Mouse (Mus musculus) CH12.LX (cell line): ENCODE measurements around the gene Nap1l4.

Experiments
- CTCF ChIP-seq, 2 experiments: IDR thresholded peaks in 1 of 2; conservative IDR thresholded peaks in 1 of 2; 2 replicates each; pipeline ENCODE4 v1.5.1; 2011 to 2012; ENCODE audit warnings: low read depth in 2 of 2, low read length in 2 of 2, improper control_type of control experiment in 1 of 2, inconsistent platforms in 1 of 2, mild to moderate bottlenecking in 1 of 2, moderate library complexity in 1 of 2
- EP300 ChIP-seq: IDR thresholded peaks from 2 replicates; pipeline ENCODE4 v1.6.1; 2011; ENCODE audit warnings: low read length, improper control_type of control experiment
- HCFC1 ChIP-seq: IDR thresholded peaks from 2 replicates; pipeline ENCODE4 v1.6.1; 2012; ENCODE audit warnings: low read depth, mild to moderate bottlenecking, inconsistent platforms, low read length, improper control_type of control experiment
- MAZ ChIP-seq: IDR thresholded peaks from 2 replicates; pipeline ENCODE4 v1.6.1; 2012; ENCODE audit warnings: low read depth, mild to moderate bottlenecking, inconsistent platforms, low read length, improper control_type of control experiment, moderate library complexity
- POLR2A ChIP-seq: IDR thresholded peaks from 2 replicates; pipeline ENCODE4 v1.6.1; 2011; ENCODE audit warnings: low read depth, mild to moderate bottlenecking, improper control_type of control experiment, low read length
- POLR2AphosphoS2 ChIP-seq: IDR thresholded peaks from 2 replicates; pipeline ENCODE4 v1.6.1; 2011; ENCODE audit warnings: low read depth, low read length, improper control_type of control experiment
- RAD21 ChIP-seq: IDR thresholded peaks from 2 replicates; pipeline ENCODE4 v1.6.1; 2011; ENCODE audit warnings: low read depth, mild to moderate bottlenecking, low read length, improper control_type of control experiment, moderate library complexity
- UBTF ChIP-seq: IDR thresholded peaks from 2 replicates; pipeline ENCODE4 v1.6.1; 2012; ENCODE audit warnings: low read depth, mild to moderate bottlenecking, inconsistent platforms, low read length, improper control_type of control experiment, moderate library complexity

DNA sequence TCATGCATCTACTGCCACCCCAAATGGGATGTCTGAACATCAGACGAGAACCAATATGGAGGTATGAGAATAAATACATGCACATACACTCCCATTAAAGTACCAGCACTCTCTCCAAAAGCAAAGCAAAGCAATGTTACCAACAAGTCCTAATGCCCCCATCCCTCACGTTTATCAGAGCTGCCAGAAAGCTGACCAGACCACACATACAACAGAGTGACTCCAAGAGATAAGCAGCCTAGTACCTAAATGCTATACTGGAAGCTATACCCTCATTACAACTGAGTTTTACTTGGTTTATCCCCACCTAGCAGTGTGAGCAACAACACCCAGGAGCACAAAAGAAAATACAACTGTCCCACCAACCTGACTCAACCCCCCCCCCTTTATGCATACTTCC, 15.6 kb downstream of the Nap1l4 start:
- TF ChIP-seq UBTF: no peak
- no peak for TF ChIP-seq POLR2A
- TF ChIP-seq MAZ: no peak
- TF ChIP-seq CTCF (conservative IDR thresholded peaks at IDR 0.05 in 1 of 2, IDR thresholded peaks at IDR 0.05 in 1 of 2; ENCODE audit: low read depth in 2 of 2, low read length in 2 of 2): no peak
- TF ChIP-seq EP300: no peak
- no peak for TF ChIP-seq RAD21
- TF ChIP-seq POLR2AphosphoS2: no peak
- no peak for TF ChIP-seq HCFC1
